In genomic region chr9:103486262-103486661, GRCm38 (mm10) we compare ENCODE assay signal across 14 mouse cellular contexts. TPM values are rescaled to one million over a fixed set of nuclear protein-coding genes. Genes with fewer than 3 reads are reported as not detected.
A peak's percentile ranks its signal among the peaks of the same experiment; 100 is the strongest.
DNase-seq lines count a peak whose midpoint lies in the region; ATAC-seq and TF ChIP-seq lines count a peak whose summit lies in the region.
"Had no signal": no experiment of that assay in that cellular context is flagged by ENCODE, and none has a peak within 500 bp of the region (broad histone marks: within the 10 kb centered on the region; RNA-seq: fewer than 3 reads in every experiment).

No protein-coding gene starts in this region.

- H3K4me2 ChIP-seq in heart, embryonic 12.5 days = no peak overlapping the region
- peak overlapping the region; percentile 28 for H3K4me2 ChIP-seq in kidney, embryonic 15.5 days
- H3K4me2 ChIP-seq in midbrain, embryonic 13.5 days (replicated peaks) = no peak overlapping the region
- no peak overlapping the region for H3K4me2 ChIP-seq in midbrain, embryonic 11.5 days
- no peak overlapping the region for H3K4me2 ChIP-seq in neural tube, embryonic 15.5 days
- H3K4me2 ChIP-seq: liver, embryonic 13.5 days had no signal

- H3K27ac ChIP-seq in heart, embryonic 12.5 days (ENCODE audit: poor library complexity, severe bottlenecking) = peak overlapping the region; percentile 19; the same call in 1 of the 2 replicates
- H3K27ac ChIP-seq in heart, adult 2 months = no peak overlapping the region
- peak overlapping the region; percentile 61 for H3K27ac ChIP-seq in kidney, embryonic 15.5 days
- H3K27ac ChIP-seq in midbrain, embryonic 13.5 days = no peak overlapping the region
- H3K27ac ChIP-seq in midbrain, embryonic 11.5 days (ENCODE audit: low read depth, low read length) = no peak overlapping the region
- H3K27ac ChIP-seq in neural tube, embryonic 15.5 days (replicated peaks) = peak overlapping the region; percentile 20; the same call in 1 of the 2 replicates
- H3K27ac ChIP-seq: liver, embryonic 13.5 days had no signal

- no peak for ATAC-seq in heart, embryonic 12.5 days (ENCODE audit: insufficient number of reproducible peaks, low FRiP score)
- no peak for ATAC-seq in kidney, embryonic 15.5 days (replicated peaks; ENCODE audit: low FRiP score)
- no peak for ATAC-seq in midbrain, embryonic 13.5 days
- no peak for ATAC-seq in midbrain, embryonic 11.5 days (ENCODE audit: low FRiP score)
- ATAC-seq in neural tube, embryonic 15.5 days (ENCODE audit: low FRiP score) = no peak

- H3K4me3 ChIP-seq in heart, embryonic 12.5 days = no peak overlapping the region
- H3K4me3 ChIP-seq in heart, adult 2 months = no peak overlapping the region
- no peak overlapping the region for H3K4me3 ChIP-seq in kidney, embryonic 15.5 days (replicated peaks)
- H3K4me3 ChIP-seq in midbrain, embryonic 13.5 days (replicated peaks) = no peak overlapping the region
- no peak overlapping the region for H3K4me3 ChIP-seq in midbrain, embryonic 11.5 days (ENCODE audit: low read depth, low read length)
- H3K4me3 ChIP-seq in neural tube, embryonic 15.5 days (replicated peaks) = no peak overlapping the region
- H3K4me3 ChIP-seq: liver, embryonic 13.5 days had no signal

- intact Hi-C loops in heart, adult 2 months (cut with DNase I) = loop anchor here (10.0 kb wide), 1 partner anchor 589 kb away; no protein-coding TSS in a partner anchor

- WGBS in heart, embryonic 12.5 days = 71% methylated on average over 6 of the region's 6 CpGs
- WGBS in heart, adult 2 months = 63% methylated on average over 6 of the region's 6 CpGs
- 77% methylated on average over 6 of the region's 6 CpGs for WGBS in kidney, embryonic 15.5 days
- 94% methylated on average over 6 of the region's 6 CpGs for WGBS in midbrain, embryonic 13.5 days
- 91% methylated on average over 6 of the region's 6 CpGs for WGBS in midbrain, embryonic 11.5 days
- WGBS in neural tube, embryonic 15.5 days = 89% methylated on average over 6 of the region's 6 CpGs

- no peaks in the 10 kb centered on the region for H3K79me2 ChIP-seq in heart, adult 2 months (replicated peaks; ENCODE audit: control insufficient read depth, insufficient read depth, low read length)

- TF ChIP-seq POLR2A in heart, adult 2 months (IDR thresholded peaks at IDR 0.05; ENCODE audit: insufficient read depth, low read depth, low read length) = no peak

- TF ChIP-seq CTCF in heart, adult 2 months (IDR thresholded peaks at IDR 0.05) = no peak

- no peak overlapping the region for H3K9ac ChIP-seq in heart, embryonic 12.5 days
- H3K9ac ChIP-seq in heart, adult 2 months (ENCODE audit: low read depth, low read length) = no peak overlapping the region
- H3K9ac ChIP-seq in kidney, embryonic 15.5 days = no peak overlapping the region
- H3K9ac ChIP-seq in midbrain, embryonic 13.5 days (replicated peaks) = 0 out of 2 replicates have a peak overlapping the region, but pooled peaks have one; percentile 10
- H3K9ac ChIP-seq in midbrain, embryonic 11.5 days (ENCODE audit: low read length) = no peak overlapping the region
- H3K9ac ChIP-seq in neural tube, embryonic 15.5 days (replicated peaks) = no peak overlapping the region
- H3K9ac ChIP-seq: liver, embryonic 13.5 days had no signal

- peaks cover 21% of the 10 kb centered on the region for H3K36me3 ChIP-seq in heart, embryonic 12.5 days
- H3K36me3 ChIP-seq in heart, adult 2 months (ENCODE audit: control insufficient read depth, insufficient read depth, low read length) = no peaks in the 10 kb centered on the region
- H3K36me3 ChIP-seq in kidney, embryonic 15.5 days = no peaks in the 10 kb centered on the region
- H3K36me3 ChIP-seq in midbrain, embryonic 13.5 days = no peaks in the 10 kb centered on the region
- no peaks in the 10 kb centered on the region for H3K36me3 ChIP-seq in midbrain, embryonic 11.5 days (ENCODE audit: control insufficient read depth, insufficient read depth, low read length)
- H3K36me3 ChIP-seq in neural tube, embryonic 15.5 days = no peaks in the 10 kb centered on the region
- H3K36me3 ChIP-seq: liver, embryonic 13.5 days had no signal

- H3K4me1 ChIP-seq in heart, embryonic 12.5 days (replicated peaks) = peaks cover 67% of the 10 kb centered on the region
- peaks cover 4% of the 10 kb centered on the region; the same call in 1 of the 2 replicates for H3K4me1 ChIP-seq in heart, adult 2 months (ENCODE audit: control insufficient read depth, insufficient read depth, low read length)
- H3K4me1 ChIP-seq in kidney, embryonic 15.5 days = peaks cover 34% of the 10 kb centered on the region
- H3K4me1 ChIP-seq in midbrain, embryonic 13.5 days (replicated peaks) = peaks cover 9% of the 10 kb centered on the region
- no peaks in the 10 kb centered on the region for H3K4me1 ChIP-seq in midbrain, embryonic 11.5 days (ENCODE audit: control insufficient read depth, insufficient read depth, low read length)
- peaks cover 10% of the 10 kb centered on the region; the same call in 1 of the 2 replicates for H3K4me1 ChIP-seq in neural tube, embryonic 15.5 days

- H3K27me3 ChIP-seq in heart, embryonic 12.5 days (replicated peaks) = no peaks in the 10 kb centered on the region
- no peaks in the 10 kb centered on the region for H3K27me3 ChIP-seq in heart, adult 2 months (ENCODE audit: control insufficient read depth, insufficient read depth, low read length)
- no peaks in the 10 kb centered on the region for H3K27me3 ChIP-seq in kidney, embryonic 15.5 days
- H3K27me3 ChIP-seq in midbrain, embryonic 13.5 days = 0 out of 2 replicates have a peak, but pooled peaks cover under 1% of the 10 kb centered on the region
- no peaks in the 10 kb centered on the region for H3K27me3 ChIP-seq in midbrain, embryonic 11.5 days (ENCODE audit: control insufficient read depth, insufficient read depth, low read length)
- H3K27me3 ChIP-seq in neural tube, embryonic 15.5 days (replicated peaks) = no peaks in the 10 kb centered on the region
- H3K27me3 ChIP-seq: liver, embryonic 13.5 days had no signal

- DNase-seq in heart, adult 2 months = no peak
- no peak for DNase-seq in kidney, adult 11 months
- DNase-seq in midbrain, embryonic 11.5 days (ENCODE audit: low spot score, missing footprints) = no peak
- no peak for DNase-seq in adrenal gland, postnatal 25 days
- DNase-seq: adrenal gland, adult 8-10 months; cerebellum, adult 8-10 months; embryo, embryonic 11 days; heart, adult 18-20 months; liver, embryonic 13.5 days had no signal

- TF ChIP-seq EP300 in heart, adult 2 months (IDR thresholded peaks at IDR 0.05; ENCODE audit: insufficient read depth, low read depth, low read length) = no peak

- H3K9me3 ChIP-seq in heart, embryonic 12.5 days (replicated peaks) = no peaks in the 10 kb centered on the region
- H3K9me3 ChIP-seq in kidney, embryonic 15.5 days (replicated peaks) = no peaks in the 10 kb centered on the region
- no peaks in the 10 kb centered on the region for H3K9me3 ChIP-seq in midbrain, embryonic 13.5 days
- no peaks in the 10 kb centered on the region for H3K9me3 ChIP-seq in midbrain, embryonic 11.5 days (ENCODE audit: control insufficient read depth, low read length)
- H3K9me3 ChIP-seq in neural tube, embryonic 15.5 days (replicated peaks) = no peaks in the 10 kb centered on the region
- H3K9me3 ChIP-seq: liver, embryonic 13.5 days had no signal

RNA-seq across cellular contexts. Expression of gene Bfsp2, which starts 6.0 kb away (rescaled TPM):
- polyA plus RNA-seq in heart, embryonic 12.5 days (2016; fragmentation: Nextera tagmentation; extraction: Ambion mirVana) = 0.37 and 0.68 TPM in 2 replicates
- under 1 TPM; 0.52 to 0.99 TPM for total RNA-seq in heart, adult 2 months (2021)
- polyA plus RNA-seq in heart, adult 2 months (2012; rRNA removed) = 0.31 TPM in 1 of 2 replicates, not detected in the other
- 0.27 and 0.37 TPM in 2 replicates for polyA plus RNA-seq in kidney, embryonic 15.5 days (2015; fragmentation: Nextera tagmentation; extraction: Ambion mirVana)
- polyA plus RNA-seq in midbrain, embryonic 13.5 days (2015; fragmentation: Nextera tagmentation; extraction: Ambion mirVana) = 3.5 and 4.0 TPM in 2 replicates
- polyA plus RNA-seq in midbrain, embryonic 11.5 days (2014; fragmentation: Nextera tagmentation; extraction: Ambion mirVana) = 1.7 and 2.6 TPM in 2 replicates
- polyA plus RNA-seq in neural tube, embryonic 15.5 days (2015; fragmentation: Nextera tagmentation; extraction: Ambion mirVana) = 2.5 and 2.7 TPM in 2 replicates
- total RNA-seq in adrenal gland, postnatal 25 days (2021) = not detected in 2 replicates
- total RNA-seq: adrenal gland, adult 8-10 months; ES-E14 had no signal

Comparison
In these comparisons a context has a peak if more than half of its experiments do, and no peak if none do; other contexts are left out.
1. H3K27ac ChIP-seq: peak in heart, embryonic 12.5 days (single experiment), kidney, embryonic 15.5 days (single experiment) and neural tube, embryonic 15.5 days (single experiment); none in heart, adult 2 months (single experiment), midbrain, embryonic 13.5 days (single experiment) and midbrain, embryonic 11.5 days (single experiment).